Mouse (Mus musculus) embryo, embryonic 11 days (tissue): Measurements from ENCODE around the gene Mesp1.
A peak's percentile ranks its signal among the peaks of the same experiment; 100 is the strongest.
"Not testable (repeated sequence)": the region's sequence is repeated elsewhere in the genome, so short reads cannot be mapped to it uniquely, and the experiment has no call there.

Experiments
- DNase-seq: peaks from one replicate; pipeline ENCODE4 v3.0.0-alpha.2; 2015

Mesp1 gene

DNA sequence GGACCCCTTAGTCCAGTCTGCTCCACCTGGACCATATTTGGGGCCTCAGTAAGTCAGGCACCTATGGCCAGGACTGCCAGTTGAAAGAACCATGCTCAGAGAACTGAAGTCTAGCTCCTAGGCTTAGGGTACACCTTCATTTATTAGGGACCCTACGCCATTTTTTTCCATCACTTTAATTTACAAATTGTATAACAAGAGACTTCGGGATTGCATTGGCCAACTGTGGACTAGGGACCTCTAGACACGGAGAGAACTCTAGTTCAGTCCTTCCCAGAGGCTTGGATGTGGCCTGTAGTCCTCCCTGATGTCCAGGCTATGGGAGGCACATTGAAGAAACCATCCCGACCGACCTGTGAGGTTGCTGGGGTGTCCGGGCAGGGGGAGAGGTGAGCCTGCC, at the start of gene Mesp1:
Mesp1 (minus strand) TSS at position 101 of the 400 bp plus-strand sequence.
- DNase-seq: no peak

DNA sequence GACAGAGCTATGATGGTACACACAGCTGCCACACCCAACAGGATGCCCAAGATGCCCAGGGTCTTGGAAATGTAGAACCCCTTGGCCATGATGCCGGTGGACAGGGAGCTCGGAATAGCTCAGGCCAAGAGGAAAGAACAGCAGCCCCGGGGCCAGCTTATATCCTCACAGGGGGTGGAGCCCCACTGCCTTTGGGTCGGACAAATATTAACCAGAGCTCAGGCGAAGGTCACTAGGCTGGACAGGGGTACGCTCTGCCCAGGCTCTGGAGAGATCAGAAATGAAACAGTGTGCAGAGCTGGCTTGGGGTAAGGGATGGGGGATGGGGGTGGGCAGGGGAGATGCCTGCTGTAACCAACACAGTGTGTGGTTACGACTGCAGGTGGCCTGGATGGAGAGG, 48.6 kb upstream of the Mesp1 start:
- DNase-seq: no peak

DNA sequence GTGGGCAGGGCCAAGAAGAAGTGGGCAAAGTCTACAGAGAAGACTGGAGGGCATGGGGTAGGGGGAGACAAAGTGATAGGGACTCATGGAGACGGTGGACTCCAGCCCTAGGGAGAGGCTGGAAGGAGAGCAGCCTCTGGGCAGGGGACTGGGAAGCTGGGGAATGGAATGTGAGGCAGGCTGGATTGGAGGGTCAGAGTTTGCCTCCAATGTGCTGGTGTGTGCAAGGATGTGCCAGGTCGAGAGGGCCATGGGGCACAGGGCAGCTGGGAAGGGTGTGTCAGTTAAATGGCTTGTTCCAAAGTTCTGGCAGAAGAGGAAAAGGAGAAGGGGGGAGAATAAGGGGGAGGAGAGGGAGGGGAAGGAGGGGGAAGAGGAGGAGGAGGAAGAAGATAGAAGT, 43.7 kb upstream of the Mesp1 start:
- DNase-seq: no peak

DNA sequence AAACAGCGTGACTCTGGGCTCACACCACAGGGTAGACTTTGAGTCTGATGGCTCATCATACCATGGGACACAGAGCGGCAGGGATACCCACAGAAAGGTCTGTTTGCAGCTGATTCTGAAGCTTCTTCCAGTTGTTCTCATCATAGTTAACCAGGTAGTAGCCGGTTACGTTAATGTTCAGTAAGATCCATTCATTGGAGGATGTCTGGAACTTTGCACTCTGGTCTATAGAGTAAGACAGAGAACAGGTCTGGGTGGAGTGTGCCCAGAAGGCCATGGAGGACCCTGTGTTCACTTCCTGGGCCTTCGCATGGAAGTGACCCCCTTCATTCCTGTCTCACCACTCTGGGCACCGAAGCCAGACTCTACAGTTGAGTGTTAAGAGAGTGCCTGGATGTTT, 41.6 kb upstream of the Mesp1 start:
- no peak for DNase-seq

DNA sequence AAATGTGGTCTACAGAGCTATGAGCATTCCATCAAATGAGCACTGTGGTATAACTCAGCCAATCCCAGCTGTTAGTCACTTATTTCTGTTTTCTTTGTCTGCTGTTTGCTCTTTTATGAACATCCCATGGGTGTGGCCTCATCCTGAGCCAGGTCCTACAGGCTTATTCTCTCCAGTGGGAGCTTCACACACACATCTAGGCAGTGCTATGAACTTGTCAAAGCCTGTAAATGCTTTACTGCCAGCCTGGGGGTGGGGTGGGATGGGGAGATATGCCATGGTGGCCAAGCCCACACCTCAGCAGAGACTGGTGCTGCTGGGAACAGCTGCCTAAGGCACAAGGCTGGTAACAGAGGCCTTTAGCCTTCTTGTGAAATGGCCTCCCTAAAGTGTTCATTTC, 39.4 kb upstream of the Mesp1 start:
- no peak for DNase-seq

DNA sequence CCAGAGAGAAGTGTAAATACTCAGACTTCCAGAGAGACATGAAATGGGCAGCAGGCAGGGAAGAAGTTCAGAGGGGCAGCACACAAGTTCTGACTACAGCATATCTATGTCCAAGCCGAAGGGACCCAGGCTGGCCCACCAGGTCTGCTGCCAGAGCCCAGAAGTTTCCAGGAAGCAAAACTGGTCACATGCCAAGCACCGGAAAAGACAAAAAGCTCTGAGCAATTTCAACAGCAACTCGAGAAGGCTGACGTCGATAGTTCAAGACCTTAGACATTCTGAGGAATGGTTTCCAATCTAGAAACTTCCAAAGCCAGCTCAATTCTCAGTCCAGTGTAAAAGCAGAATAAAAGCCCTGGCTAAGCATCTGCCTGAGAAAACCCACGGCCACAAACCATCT, 38.0 kb upstream of the Mesp1 start:
- DNase-seq: no peak

DNA sequence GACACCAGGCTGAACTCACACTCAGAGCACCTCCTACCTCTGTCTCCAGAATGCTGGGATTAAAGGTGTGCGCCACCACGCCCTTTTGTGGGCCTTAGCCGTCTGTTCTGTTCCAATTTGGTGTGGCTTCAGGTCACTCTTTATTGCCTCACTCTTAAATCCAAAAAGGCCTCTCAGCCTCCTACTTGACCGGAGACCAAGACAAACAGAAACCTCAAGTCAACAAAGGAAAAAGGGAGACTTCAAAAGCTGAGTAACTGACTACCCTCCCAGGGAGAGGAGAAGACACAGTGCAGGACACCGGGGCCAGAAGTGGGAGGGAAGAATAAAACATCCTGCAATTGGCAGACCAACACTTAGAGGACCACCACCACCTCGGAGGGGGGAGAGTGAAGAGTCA, 37.6 kb upstream of the Mesp1 start:
- no peak for DNase-seq

DNA sequence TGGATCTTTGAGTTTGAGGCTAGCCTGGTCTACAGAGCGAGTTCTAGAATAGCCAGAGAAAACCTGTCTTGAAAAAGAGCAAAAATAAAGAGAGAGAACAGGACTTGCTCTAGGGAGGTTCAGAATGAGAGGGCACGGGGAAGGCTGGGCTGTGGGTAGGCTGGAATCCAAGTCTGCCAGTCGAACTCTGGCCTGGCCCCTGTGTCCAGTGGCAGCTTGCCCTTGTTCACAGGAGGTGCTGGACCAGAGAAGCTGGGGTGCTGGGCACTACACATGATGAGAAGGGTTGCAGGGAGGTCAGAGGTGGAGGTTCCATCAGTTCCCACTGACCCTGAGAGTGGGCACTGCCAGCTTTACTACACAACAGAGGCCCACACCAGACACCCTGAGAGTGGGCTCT, 34.8 kb upstream of the Mesp1 start:
- DNase-seq: no peak

DNA sequence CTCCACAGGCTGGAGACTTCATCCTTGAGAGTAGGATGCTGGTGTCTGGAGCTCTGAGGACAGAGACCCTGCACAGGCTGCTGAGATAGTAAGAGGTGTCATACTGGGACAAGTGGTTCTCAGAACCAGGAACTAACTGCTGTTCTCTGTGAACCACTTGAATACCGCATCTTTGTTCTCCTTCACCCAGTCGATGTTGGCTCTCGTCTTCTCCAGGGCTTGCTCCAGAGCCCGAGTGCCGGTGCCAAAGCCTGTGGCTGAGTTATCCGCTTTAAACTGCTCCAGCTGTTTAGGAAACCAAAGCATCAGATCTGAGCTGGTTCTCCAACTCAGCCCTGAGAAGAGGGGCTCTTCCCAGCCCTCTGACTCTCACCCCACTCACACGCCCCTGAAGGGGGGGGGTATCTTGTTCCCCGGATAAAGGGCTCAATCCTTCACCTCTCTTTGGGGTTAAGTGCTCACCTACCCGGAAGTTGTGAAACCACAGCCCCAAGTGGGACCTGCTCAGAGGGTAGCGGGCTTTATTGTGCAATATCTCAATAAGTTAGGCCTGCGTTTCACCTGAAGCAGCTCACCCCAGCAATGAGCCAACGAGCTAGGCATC, 28.6 kb upstream of the Mesp1 start:
- no peak for DNase-seq

DNA sequence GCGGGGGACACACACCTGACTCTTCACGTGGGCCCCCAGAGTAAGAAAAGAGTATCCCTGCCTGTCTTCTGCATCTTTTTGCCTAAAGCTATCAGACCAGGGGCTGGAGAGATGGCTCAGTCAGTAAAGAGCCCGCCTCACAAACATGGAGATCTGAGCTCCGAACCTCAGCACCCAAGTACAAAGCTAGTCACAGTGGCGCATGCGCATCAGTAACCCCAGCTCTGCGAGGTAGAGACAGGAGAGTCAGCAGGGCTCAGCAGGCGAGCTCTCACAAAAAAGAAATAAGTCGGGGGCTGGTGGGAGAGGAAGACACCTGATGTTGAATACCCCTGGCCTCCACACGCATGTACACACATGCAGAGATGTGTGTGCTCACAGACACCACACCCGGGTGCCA, 26.4 kb upstream of the Mesp1 start:
- DNase-seq: no peak

DNA sequence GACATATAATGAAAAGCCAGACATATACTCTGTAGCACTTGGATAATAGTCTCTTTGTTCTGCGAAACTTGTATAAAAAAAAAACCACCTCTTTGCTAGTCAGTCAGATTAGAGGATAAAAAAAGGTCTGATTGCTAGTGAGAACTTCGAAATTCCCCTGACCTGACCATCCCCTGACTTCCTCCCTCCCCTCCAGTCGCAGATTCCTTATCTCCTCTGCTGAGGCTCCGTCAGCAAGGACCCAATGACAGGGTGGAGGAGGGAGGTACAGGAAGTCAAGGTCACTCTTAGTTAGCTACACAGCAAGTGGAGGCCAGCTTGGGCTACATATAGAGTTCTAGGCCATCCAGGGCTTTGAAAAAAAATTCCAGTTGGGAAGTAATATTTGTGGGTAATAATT, 25.9 kb upstream of the Mesp1 start:
- no peak for DNase-seq

DNA sequence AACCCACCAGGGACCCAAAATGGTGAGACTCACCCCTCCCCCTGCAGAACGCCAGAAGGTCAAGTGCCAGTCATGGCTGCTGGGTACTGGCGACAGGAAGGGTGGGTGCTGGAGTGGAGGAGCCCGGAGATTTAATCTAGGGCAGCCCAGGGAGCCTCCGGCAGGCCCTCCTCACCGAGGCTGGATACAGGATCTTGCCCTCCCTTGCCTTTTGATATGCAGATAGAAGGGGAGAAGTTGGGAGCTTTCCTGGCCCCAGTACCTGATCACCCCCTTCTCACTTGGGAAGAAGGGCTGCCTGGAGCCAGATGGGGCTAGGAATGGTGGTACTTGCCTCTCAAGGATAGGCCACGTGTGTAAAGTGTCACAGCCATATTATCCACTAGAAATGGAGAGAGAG, 24.7 kb upstream of the Mesp1 start:
- DNase-seq: no peak

DNA sequence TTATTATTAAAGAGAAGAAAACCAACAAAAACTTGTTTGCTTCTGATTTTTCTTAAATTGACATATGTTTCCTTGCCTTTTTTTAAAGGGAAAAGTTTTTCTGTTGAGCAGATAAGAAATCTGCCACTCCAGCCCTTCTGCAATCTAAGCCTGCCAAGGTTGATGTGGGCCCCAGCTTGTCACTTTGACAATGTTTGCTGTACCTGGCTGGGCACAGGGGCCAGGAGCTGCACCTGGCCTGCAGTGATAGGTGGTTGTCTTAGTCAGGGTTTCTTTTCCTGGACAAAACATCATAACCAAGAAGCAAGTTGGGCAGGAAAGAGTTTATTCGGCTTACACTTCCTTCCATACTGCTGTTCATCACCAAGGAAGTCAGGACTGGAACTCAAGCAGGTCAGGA, 19.8 kb upstream of the Mesp1 start:
- DNase-seq: no peak

DNA sequence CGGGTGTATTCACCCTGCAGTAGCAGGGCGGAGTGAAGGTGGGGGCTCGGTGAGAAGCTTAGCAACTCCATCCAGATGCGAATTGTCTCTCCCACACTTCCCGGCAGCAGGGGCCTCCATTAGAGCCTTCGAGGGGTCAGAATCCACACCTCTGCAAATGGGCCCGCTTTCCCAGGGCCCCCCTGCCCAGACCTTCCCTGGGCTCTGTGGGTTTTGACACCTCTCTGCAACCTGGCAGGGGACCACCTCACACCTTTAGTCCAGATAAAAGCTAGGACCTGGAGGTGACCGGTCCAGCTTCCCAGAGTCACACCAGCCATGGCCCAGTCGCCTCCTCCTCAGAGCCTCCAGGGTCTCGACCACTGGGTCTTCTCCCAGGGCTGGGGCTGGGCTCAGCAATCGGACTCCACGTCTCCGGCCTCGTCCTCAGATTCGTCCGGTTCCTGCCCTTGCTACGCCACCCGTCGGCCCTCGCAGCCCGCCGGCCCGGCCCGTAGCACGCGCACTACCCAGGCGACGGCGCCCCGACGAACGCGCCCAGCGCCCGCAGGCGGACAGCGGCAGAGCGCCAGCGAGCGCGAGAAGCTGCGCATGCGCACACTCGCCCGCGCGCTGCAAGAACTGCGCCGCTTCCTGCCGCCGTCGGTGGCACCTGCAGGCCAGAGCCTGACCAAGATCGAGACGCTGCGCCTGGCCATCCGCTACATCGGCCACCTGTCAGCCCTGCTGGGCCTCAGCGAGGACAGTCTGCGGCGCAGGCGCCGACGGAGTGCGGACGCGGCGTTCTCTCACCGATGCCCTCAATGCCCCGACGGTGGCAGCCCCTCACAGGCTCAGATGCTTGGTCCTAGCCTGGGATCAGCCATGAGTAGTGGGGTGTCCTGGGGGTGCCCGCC, 17.3 kb upstream of the Mesp1 start, which contains the start of gene Mesp2:
Mesp2 (plus strand) TSS at position 117 of the 896 bp plus-strand sequence.
- DNase-seq: peak; percentile 93

DNA sequence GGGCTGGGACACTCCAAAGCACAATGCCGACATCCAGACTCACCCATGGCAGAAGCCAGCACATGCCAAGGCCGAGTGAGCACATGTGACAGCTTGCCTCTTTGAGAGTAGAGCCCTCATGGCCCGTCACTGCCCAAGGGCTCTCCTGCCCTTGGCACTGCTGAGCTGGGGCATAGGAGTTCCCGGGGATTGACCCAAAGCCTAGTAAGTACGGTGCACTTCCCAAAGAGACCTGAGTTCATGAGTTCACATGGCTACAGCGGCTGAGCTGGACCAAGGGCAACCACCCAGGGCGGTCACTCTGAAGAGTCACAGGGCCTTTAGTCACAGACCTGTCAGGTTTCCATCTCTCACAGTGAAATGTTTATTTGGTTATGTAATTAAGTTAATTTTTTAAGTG, 15.0 kb upstream of the Mesp1 start:
- DNase-seq: no peak

DNA sequence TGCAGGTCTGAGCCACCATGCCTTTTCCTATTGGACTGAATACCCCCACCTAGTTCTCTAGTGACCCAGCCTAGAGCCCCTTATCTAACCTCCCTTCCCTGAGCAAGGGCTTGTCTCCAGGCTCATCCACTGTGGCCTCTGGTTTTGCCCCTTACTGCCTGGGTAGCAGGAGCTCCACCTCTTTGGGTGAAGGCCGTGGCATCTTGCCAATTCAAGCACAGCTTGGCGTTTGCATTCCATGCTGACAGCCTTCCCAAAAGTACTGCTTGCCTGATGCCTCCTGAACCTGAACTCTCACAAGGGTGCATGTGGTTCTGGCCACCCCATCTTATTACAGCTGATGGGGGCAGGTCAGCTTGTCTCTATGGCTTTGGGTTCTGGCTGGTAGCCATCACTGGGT, 10.3 kb upstream of the Mesp1 start:
- DNase-seq: no peak

DNA sequence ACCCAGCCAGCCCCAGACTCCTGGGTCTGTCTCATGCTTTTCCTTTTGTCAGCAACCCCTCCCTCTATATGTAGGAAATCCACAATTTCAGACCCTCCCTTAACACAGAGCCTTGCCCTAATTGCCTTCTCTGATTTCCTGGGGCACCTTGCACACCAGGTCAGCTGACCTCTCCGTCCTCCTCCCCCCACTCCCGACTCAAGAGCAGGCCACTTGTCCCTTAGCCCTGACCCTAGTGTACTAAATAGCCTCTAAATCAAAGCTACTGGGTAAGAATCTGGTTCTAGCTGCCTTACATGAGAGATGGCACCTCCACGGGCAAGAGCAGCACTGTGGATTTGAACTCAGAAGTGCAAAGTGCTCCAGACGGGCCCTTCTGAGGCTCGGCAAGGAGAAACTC, 8.4 kb upstream of the Mesp1 start:
- no peak for DNase-seq

DNA sequence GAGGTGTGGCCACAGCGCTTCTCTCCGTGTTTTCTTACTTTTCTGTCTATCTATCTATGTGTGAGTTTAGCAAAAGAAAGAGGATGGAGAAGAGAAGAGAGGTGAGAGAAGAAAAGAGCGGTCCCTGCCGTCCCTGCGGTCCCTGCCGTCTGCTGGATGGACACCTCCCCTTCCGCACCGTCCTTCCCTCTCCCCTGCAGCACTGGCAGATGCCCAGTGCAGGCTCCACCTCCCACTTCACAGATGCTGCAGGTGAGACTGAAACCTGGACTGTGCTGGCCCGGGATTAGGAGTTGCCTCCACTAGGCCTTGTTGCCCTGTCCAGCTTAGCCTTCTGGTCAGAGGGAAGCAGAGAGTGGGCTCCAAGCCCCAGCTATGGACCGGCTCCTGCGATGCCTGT, 7.8 kb upstream of the Mesp1 start:
- no peak for DNase-seq

DNA sequence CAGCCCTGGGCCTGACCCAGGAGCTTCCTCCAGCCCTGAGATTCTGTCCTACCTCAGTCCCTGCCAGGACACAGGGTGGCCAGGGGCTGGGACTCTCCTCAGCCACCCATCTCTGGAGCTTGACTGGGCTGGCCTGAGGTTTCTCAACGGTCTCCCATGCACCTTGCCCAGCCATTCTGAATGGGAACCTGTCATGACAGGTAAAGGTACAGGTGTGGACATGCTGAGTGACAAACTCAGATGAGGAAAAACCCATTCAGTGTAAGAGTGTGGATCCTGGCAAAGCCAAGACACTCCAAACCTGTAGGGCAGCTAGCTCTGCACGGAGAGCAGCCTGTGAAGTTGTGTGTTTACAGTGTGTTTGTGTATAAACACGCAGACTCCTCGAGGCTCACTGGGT, 6.7 kb upstream of the Mesp1 start:
- DNase-seq: no peak

DNA sequence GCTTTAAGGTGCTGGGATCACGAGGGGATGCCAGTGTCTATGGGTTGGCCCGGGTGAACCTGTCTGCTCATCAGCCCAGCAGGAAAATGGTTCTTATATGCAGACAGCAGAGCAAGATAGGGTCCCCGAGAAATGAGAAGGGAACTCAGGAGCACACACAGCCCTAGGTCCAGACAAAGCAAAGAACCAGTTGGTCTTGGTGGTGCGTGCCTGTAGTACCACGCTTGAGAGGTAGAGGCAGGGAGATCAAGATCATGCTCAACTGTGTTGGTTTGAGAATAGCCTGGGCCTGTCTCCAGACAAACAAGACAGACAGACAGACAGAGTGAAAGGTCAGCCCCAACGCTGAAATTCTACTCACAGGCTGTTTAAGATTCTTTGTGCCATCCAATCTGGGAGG, 5.9 kb upstream of the Mesp1 start:
- DNase-seq: no peak

DNA sequence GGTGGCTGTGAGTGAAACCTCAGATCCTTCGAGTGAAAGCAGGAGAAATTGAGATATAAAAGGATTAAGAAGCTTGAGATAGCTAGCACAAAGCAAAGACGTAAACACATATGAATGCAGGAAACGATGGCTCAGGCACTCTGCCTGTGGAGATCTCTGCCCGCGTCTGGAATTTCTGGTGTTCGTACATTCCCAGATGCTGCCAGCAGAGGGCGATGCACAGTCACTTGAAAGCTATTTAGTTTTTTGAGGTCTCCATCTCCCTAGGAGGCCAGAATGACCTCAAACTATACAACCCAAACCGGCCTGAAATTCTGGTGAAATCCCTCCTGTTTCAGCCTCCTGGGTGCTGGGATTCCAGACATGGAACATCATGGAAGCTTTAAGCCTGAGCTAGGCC, 5.5 kb upstream of the Mesp1 start:
- peak; percentile 83 for DNase-seq

DNA sequence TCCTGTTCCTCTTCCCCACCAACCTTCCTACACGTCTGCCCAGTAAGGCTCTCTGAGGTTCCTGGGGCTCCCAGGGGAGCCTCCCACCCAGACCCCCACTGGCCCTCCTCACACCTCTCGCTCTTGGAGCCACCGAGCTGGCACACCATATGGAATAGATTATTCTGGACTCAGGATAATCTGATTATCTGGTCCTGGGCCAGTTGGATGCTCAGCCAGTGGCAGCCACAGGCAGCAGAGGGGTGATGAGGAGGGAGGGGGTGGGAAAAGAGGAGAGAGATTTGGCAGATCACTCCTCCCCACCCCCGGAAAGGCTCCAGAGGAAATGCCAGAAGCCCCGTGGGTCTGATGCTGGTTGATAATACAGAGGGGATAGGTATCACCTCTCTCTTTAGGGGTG, 5.0 kb upstream of the Mesp1 start:
- DNase-seq: no peak

DNA sequence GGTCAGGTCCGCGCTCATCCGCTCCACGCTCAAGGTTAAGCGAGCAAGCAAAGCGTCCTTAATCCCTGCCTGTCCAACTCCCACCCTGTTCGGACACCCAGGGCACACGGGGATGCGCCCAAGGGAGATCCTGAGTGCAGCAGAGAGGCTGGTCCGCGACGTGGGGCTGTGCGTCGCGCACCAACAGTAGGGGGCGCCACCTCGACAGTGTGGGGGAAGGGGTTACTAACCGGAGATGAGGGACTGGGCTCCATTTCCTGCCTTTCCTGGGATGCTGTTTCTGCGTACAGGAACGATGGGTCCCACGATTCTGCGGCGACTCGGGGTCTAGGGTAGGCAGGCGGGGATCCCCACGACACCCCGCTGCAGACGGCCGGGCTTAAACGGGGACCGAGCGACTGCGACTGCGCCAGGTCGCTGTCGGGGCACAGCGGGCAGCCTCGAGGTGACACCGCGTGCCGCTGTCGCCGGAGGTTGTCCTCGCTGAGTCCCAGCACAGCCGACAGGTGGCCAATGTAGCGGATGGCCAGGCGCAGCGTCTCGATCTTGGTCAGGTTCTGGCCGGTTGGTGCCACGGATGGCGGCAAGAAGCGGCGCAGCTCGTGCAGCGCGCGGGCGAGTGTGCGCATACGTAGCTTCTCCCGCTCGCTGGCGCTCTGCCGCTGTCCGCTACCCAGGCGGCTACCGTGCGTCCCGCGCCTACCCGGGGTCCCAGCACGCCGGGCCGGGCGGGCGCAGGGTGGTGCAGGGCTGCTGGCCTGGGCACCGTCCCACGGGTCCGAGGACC, 760 bp downstream of the Mesp1 start:
- DNase-seq: peak; percentile 75

DNA sequence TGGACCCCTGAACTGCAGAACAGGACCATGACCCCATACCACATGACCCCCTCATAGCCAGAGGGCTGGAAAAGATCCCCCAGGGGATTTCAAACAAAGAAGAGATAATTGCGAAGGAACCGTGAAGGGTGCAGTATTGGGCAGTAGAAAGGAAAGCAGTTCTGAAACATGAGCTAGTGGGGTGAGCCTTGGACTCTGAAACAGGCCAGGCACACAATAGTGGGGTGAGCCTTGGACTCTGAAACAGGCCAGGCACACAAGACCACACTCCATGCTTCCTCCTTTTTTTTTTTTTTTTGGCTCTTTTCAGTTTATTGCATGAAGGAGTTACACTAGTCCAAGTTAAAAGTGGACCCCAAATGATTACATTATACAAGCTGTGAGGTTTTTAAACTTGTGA, 3.8 kb downstream of the Mesp1 start:
- DNase-seq: not testable (repeated sequence)
